Mouse (Mus musculus) G1E (cell line): ENCODE measurements around the gene Snta1. TPM values are rescaled to one million over a fixed set of nuclear protein-coding genes. Genes with fewer than 3 reads are reported as not detected.

Experiments
- ATAC-seq: 2 replicates; pipeline ENCODE4 v1.8.0; 2016; ENCODE audit warnings: mild to moderate bottlenecking; ENCODE audit not compliant: insufficient number of reproducible peaks, poor library complexity, low FRiP score, severe bottlenecking; ENCODE audit errors: extremely low read depth
- DNase-seq: peaks from one replicate; pipeline ENCODE4 v3.0.0; 2012; ENCODE audit warnings: low spot score
- H3K27me3 ChIP-seq: 2 replicates; pipeline ENCODE4 v1.6.1; 2012; ENCODE audit warnings: mild to moderate bottlenecking, low read length, inconsistent platforms; ENCODE audit not compliant: insufficient read depth
- H3K36me3 ChIP-seq: replicated peaks from 2 replicates; pipeline ENCODE3; 2012; ENCODE audit warnings: mild to moderate bottlenecking, inconsistent platforms
- H3K4me1 ChIP-seq: 2 replicates; pipeline ENCODE4 v1.6.1; 2012; ENCODE audit warnings: low read depth, low read length, inconsistent platforms, mixed read lengths; ENCODE audit not compliant: insufficient read depth
- H3K4me3 ChIP-seq: 2 replicates; pipeline ENCODE4 v1.5.1; 2012; ENCODE audit warnings: low read depth, mild to moderate bottlenecking, inconsistent platforms, low read length, moderate library complexity, mixed read lengths
- H3K9me3 ChIP-seq: replicated peaks from 2 replicates; pipeline ENCODE4 v1.6.1; 2012; ENCODE audit warnings: inconsistent platforms
- CTCF ChIP-seq: IDR thresholded peaks from 2 replicates; pipeline ENCODE4 v1.5.1; 2012; ENCODE audit warnings: low read depth, low read length, inconsistent platforms, mixed read lengths
- GATA1 ChIP-seq: IDR thresholded peaks from 2 replicates; pipeline ENCODE4 v1.6.1; 2012; ENCODE audit warnings: borderline replicate concordance, low read length, inconsistent platforms, mixed read lengths
- GATA2 ChIP-seq: IDR thresholded peaks from 2 replicates; pipeline ENCODE4 v1.6.1; 2012; ENCODE audit warnings: low read depth, low read length, inconsistent platforms, borderline replicate concordance
- POLR2AphosphoS5 ChIP-seq: IDR thresholded peaks from 2 replicates; pipeline ENCODE4 v1.6.1; 2012; ENCODE audit warnings: low read depth, low read length, inconsistent platforms; ENCODE audit not compliant: insufficient replicate concordance
- TAL1 ChIP-seq: conservative IDR thresholded peaks from 2 replicates; pipeline ENCODE4 v1.6.1; 2012; ENCODE audit warnings: low read depth, low read length, inconsistent platforms, mixed read lengths
- polyA plus RNA-seq: library from polyadenylated mRNA; stranded (reverse); fragments of >175 nt; gene quantifications from 2 replicates; pipeline ENCODE4 v1.2.3, GENCODE M21; 2012
- total RNA-seq, 2 experiments: library from RNA; stranded (forward) in 1 of 2; stranded (reverse) in 1 of 2; fragments of 200-1000 nt in 1 of 2; fragments of >200 nt in 1 of 2; fragmentation: Nextera tagmentation in 1 of 2; gene quantifications; 2 replicates each; pipeline ENCODE4 v1.2.3; 2014 to 2017

Gene Snta1
- total and polyA plus RNA-seq, 3 experiments = not detected

GRCm38 (mm10) chr2:154399325-154399724 lies 8.6 kb downstream of the Snta1 start:
- no peak for ATAC-seq
- H3K9me3 ChIP-seq = no peaks in the 10 kb centered on the region
- peaks cover 31% of the 10 kb centered on the region for H3K27me3 ChIP-seq
- no peaks in the 10 kb centered on the region for H3K4me1 ChIP-seq
- no peaks in the 10 kb centered on the region for H3K36me3 ChIP-seq
- TF ChIP-seq CTCF (no peak), TAL1 (no peak), GATA2 (no peak), POLR2AphosphoS5 (no peak), GATA1 (no peak)
- no peak for DNase-seq
- H3K4me3 ChIP-seq = no peak overlapping the region

- no peak overlapping the region for H3K4me3 ChIP-seq
- no peaks in the 10 kb centered on the region for H3K4me1 ChIP-seq
- H3K36me3 ChIP-seq = no peaks in the 10 kb centered on the region
- no peak for TF ChIP-seq POLR2AphosphoS5
- no peak for TF ChIP-seq CTCF
- TF ChIP-seq TAL1 = no peak
- TF ChIP-seq GATA1 = no peak
- TF ChIP-seq GATA2 = no peak
- peaks cover 29% of the 10 kb centered on the region for H3K27me3 ChIP-seq
- no peaks in the 10 kb centered on the region for H3K9me3 ChIP-seq
- DNase-seq (no peak), ATAC-seq (no peak)
These were observed 9.6 kb downstream of the Snta1 start for GRCm38 (mm10) chr2:154398267-154398666.

DNA sequence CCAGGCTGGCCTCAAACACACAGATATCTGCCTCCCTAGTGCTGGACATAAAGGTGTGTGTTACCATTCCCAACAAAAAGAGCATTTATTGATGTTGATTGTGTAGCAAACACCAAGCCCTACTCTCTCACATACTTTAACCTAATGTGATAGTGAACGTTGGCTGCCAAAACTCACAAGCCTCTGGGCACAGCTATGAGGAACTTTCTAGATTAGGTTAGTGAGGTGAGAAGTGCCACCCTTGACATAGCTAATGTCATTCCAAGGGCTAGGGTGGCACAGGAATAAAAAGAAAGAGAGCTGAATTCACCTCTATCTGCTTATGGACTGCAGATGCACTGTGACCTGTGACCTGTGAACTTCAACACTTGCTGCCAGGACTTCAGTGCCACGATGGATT lies 11.4 kb downstream of the Snta1 start:
- ATAC-seq = no peak
- Histone ChIP-seq H3K36me3 (no peaks in the 10 kb centered on the region), H3K9me3 (no peaks in the 10 kb centered on the region), H3K4me3 (no peak overlapping the region), H3K4me1 (no peaks in the 10 kb centered on the region), H3K27me3 (peaks cover 32% of the 10 kb centered on the region)
- DNase-seq = no peak
- no peak for TF ChIP-seq CTCF
- no peak for TF ChIP-seq GATA2
- TF ChIP-seq GATA1 = no peak
- TF ChIP-seq TAL1 = no peak

- ATAC-seq (no peak), DNase-seq (no peak)
- peaks cover 35% of the 10 kb centered on the region for H3K27me3 ChIP-seq
- no peaks in the 10 kb centered on the region for H3K36me3 ChIP-seq
- no peaks in the 10 kb centered on the region for H3K9me3 ChIP-seq
- no peak overlapping the region for H3K4me3 ChIP-seq
- TF ChIP-seq CTCF (no peak), POLR2AphosphoS5 (no peak), GATA2 (no peak), GATA1 (no peak), TAL1 (no peak)
- H3K4me1 ChIP-seq = peaks cover 6% of the 10 kb centered on the region; the same call in 1 of the 2 replicates
These were observed 13.3 kb downstream of the Snta1 start for GRCm38 (mm10) chr2:154394602-154395001.

DNA sequence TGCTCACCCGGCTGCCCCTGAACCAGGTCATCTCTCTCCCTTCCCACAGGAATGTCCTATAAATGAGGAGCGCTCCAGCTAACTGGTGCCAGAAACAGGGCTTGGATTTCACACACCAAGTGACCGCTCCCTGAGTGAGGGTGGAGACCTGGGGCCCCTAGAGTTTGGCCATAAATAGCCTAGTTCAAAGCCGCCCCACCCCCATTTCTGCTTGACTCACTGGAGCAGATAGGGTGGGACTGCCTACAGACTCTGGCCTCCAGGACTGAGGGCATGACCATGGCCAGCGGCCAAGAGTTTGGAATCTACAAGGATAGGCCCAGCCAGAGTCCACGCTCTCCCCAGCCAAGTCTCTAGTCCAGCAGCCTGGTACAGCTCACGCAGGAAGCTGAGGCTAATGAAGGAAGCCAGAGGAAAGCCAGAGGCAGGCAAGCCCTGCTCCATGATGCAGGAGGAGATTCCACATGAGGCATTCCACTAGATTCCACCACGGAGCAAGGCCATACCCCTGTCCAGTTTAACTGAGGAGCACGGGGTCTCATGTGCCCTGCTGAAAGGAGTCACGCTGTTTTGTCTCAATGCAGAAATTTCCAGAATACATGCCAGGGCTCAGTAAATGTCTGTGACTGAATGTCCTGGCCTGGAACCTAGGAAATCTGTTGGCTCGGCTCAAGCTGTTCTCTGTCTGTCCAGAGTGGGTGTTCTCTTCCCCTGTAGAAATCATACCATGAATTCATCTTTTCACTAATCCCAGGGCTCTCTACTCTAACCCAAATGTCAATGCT lies 17.5 kb downstream of the Snta1 start:
- DNase-seq (no peak), ATAC-seq (no peak)
- H3K4me1 ChIP-seq = peaks cover 8% of the 10 kb centered on the region; the same call in 1 of the 2 replicates
- no peak overlapping the region for H3K4me3 ChIP-seq
- no peaks in the 10 kb centered on the region for H3K36me3 ChIP-seq
- H3K9me3 ChIP-seq = no peaks in the 10 kb centered on the region
- TF ChIP-seq GATA2 = no peak
- TF ChIP-seq GATA1 = no peak
- TF ChIP-seq POLR2AphosphoS5 = no peak
- TF ChIP-seq CTCF = no peak
- no peak for TF ChIP-seq TAL1
- peaks cover 27% of the 10 kb centered on the region for H3K27me3 ChIP-seq

GRCm38 (mm10) chr2:154379103-154379502 lies 28.8 kb downstream of the Snta1 start:
- DNase-seq (no peak), ATAC-seq (no peak)
- Histone ChIP-seq H3K27me3 (peaks cover 51% of the 10 kb centered on the region), H3K36me3 (no peaks in the 10 kb centered on the region), H3K4me3 (no peak overlapping the region), H3K9me3 (no peaks in the 10 kb centered on the region), H3K4me1 (peaks cover 23% of the 10 kb centered on the region)
- TF ChIP-seq GATA2 (no peak), POLR2AphosphoS5 (no peak), TAL1 (no peak), GATA1 (no peak), CTCF (no peak)
